Mouse (Mus musculus) liver, embryonic 13.5 days (tissue): ENCODE measurements around the gene H2afz. TPM values are rescaled to one million over a fixed set of nuclear protein-coding genes. Genes with fewer than 3 reads are reported as not detected.

Experiments used
- ATAC-seq: fragments of 200-750 bp; cut with Nextera tagmentation; 2 replicates; pipeline ENCODE4 v1.8.0; 2017; ENCODE audit warnings: low read depth, mild to moderate bottlenecking, moderate number of reproducible peaks, moderate library complexity
- DNase-seq: peaks from one replicate; pipeline ENCODE4 v3.0.0; 2022
- H3K27ac ChIP-seq: fragments of 300-500 bp; sonication (generic); 2 replicates; pipeline ENCODE4 v1.5.1; 2015; ENCODE audit warnings: moderate library complexity, mild to moderate bottlenecking, inconsistent platforms
- H3K27me3 ChIP-seq: fragments of 300-500 bp; sonication (generic); 2 replicates; pipeline ENCODE4 v1.6.1; 2015; ENCODE audit warnings: mild to moderate bottlenecking, inconsistent platforms
- H3K36me3 ChIP-seq: fragments of 300-500 bp; sonication (generic); 2 replicates; pipeline ENCODE4 v1.6.1; 2015; ENCODE audit warnings: mild to moderate bottlenecking, inconsistent platforms
- H3K4me1 ChIP-seq: fragments of 300-500 bp; sonication (generic); replicated peaks from 2 replicates; pipeline ENCODE4 v1.6.1; 2015; ENCODE audit warnings: inconsistent platforms
- H3K4me2 ChIP-seq: fragments of 300-500 bp; sonication (generic); 2 replicates; pipeline ENCODE4 v1.6.1; 2015; ENCODE audit warnings: inconsistent platforms, mild to moderate bottlenecking, moderate library complexity
- H3K4me3 ChIP-seq: fragments of 300-500 bp; sonication (generic); replicated peaks from 2 replicates; pipeline ENCODE4 v1.5.1; 2015; ENCODE audit warnings: mild to moderate bottlenecking, inconsistent platforms
- H3K9ac ChIP-seq: fragments of 300-500 bp; sonication (generic); 2 replicates; pipeline ENCODE4 v1.6.1; 2015; ENCODE audit warnings: mild to moderate bottlenecking, inconsistent platforms
- H3K9me3 ChIP-seq: fragments of 300-500 bp; sonication (generic); replicated peaks from 2 replicates; pipeline ENCODE4 v1.6.1; 2016; ENCODE audit warnings: inconsistent platforms
- WGBS: fragments of 180-500 bp; shearing (Covaris S2); methylation state at CpG from one replicate; pipeline ENCODE4 v1.1.7; 2015; ENCODE audit not compliant: insufficient replicate concordance; 5-methylcytosine and 5-hydroxymethylcytosine counted together
- polyA plus RNA-seq: library from polyadenylated mRNA; unstranded; fragments of >200 nt; fragmentation: Nextera tagmentation; extraction: Ambion mirVana; gene quantifications from 2 replicates; pipeline ENCODE4 v1.2.1, GENCODE M21; 2015

H2afz gene
- 1,513 and 1,730 TPM in 2 replicates for polyA plus RNA-seq

- Histone ChIP-seq H3K9me3 (no peaks in the 10 kb centered on the region), H3K36me3 (peaks cover 13% of the 10 kb centered on the region), H3K27ac (peak within 1 kb of the TSS; percentile 97), H3K4me3 (peak within 1 kb of the TSS; percentile 91), H3K9ac (peak within 1 kb of the TSS; percentile 99), H3K4me2 (peak within 1 kb of the TSS; percentile 77), H3K27me3 (no peaks in the 10 kb centered on the region), H3K4me1 (peaks cover 36% of the 10 kb centered on the region)
- under 1% methylated on average over 104 of the region's 115 CpGs for WGBS
- peak; percentile 98 for DNase-seq
- peak; percentile 87 for ATAC-seq
Observed at GRCm38 (mm10) chr3:137864124-137864987, at the start of gene H2afz. Gene H2afz (plus strand): TSS chr3:137864487.

- no peaks in the 10 kb centered on the region for H3K36me3 ChIP-seq
- ATAC-seq (no peak), DNase-seq (no peak)
- WGBS: 37% methylated on average over 4 of the region's 4 CpGs
- no peak overlapping the region for H3K27ac ChIP-seq
- H3K27me3 ChIP-seq: no peaks in the 10 kb centered on the region
- H3K4me3 ChIP-seq: no peak overlapping the region
- no peaks in the 10 kb centered on the region for H3K9me3 ChIP-seq
- no peaks in the 10 kb centered on the region for H3K4me1 ChIP-seq
- H3K4me2 ChIP-seq: no peak overlapping the region
- H3K9ac ChIP-seq: no peak overlapping the region
Observed at GRCm38 (mm10) chr3:137818713-137819112, 45.6 kb upstream of the H2afz start.

GRCm38 (mm10) chr3:137820688-137821467 is 43.4 kb upstream of the H2afz start:
- H3K4me2 ChIP-seq: no peak overlapping the region
- H3K27me3 ChIP-seq: no peaks in the 10 kb centered on the region
- H3K36me3 ChIP-seq: no peaks in the 10 kb centered on the region
- DNase-seq (no peak), ATAC-seq (no peak)
- no peaks in the 10 kb centered on the region for H3K9me3 ChIP-seq
- WGBS: 49% methylated on average over 6 of the region's 6 CpGs
- no peak overlapping the region for H3K4me3 ChIP-seq
- H3K9ac ChIP-seq: no peak overlapping the region
- H3K4me1 ChIP-seq: no peaks in the 10 kb centered on the region
- no peak overlapping the region for H3K27ac ChIP-seq

GRCm38 (mm10) chr3:137823317-137823716 is 41.0 kb upstream of the H2afz start:
- H3K9me3 ChIP-seq: no peaks in the 10 kb centered on the region
- no peak overlapping the region for H3K27ac ChIP-seq
- DNase-seq (no peak), ATAC-seq (no peak)
- H3K4me2 ChIP-seq: no peak overlapping the region
- no peaks in the 10 kb centered on the region for H3K36me3 ChIP-seq
- no peak overlapping the region for H3K4me3 ChIP-seq
- no peaks in the 10 kb centered on the region for H3K27me3 ChIP-seq
- 52% methylated on average over 3 of the region's 3 CpGs for WGBS
- H3K9ac ChIP-seq: no peak overlapping the region
- H3K4me1 ChIP-seq: no peaks in the 10 kb centered on the region

- Histone ChIP-seq H3K4me3 (no peak overlapping the region), H3K36me3 (no peaks in the 10 kb centered on the region), H3K27ac (no peak overlapping the region), H3K4me1 (no peaks in the 10 kb centered on the region), H3K4me2 (no peak overlapping the region), H3K9ac (no peak overlapping the region), H3K9me3 (no peaks in the 10 kb centered on the region), H3K27me3 (no peaks in the 10 kb centered on the region)
- DNase-seq: no peak
- peak; percentile 55 for ATAC-seq
- WGBS: 15% methylated on average over 11 of the region's 11 CpGs
Observed at GRCm38 (mm10) chr3:137827678-137828077, 36.6 kb upstream of the H2afz start.

- H3K4me2 ChIP-seq: no peak overlapping the region
- H3K9me3 ChIP-seq: no peaks in the 10 kb centered on the region
- no peaks in the 10 kb centered on the region for H3K36me3 ChIP-seq
- H3K27me3 ChIP-seq: no peaks in the 10 kb centered on the region
- DNase-seq: no peak
- no peak for ATAC-seq
- H3K27ac ChIP-seq: no peak overlapping the region
- no peaks in the 10 kb centered on the region for H3K4me1 ChIP-seq
- H3K9ac ChIP-seq: no peak overlapping the region
- WGBS: 48% methylated on average over 2 of the region's 2 CpGs
- H3K4me3 ChIP-seq: no peak overlapping the region
Observed at GRCm38 (mm10) chr3:137831156-137831555, 33.1 kb upstream of the H2afz start.

- H3K9me3 ChIP-seq: no peaks in the 10 kb centered on the region
- ATAC-seq (no peak), DNase-seq (no peak)
- H3K36me3 ChIP-seq: no peaks in the 10 kb centered on the region
- no peak overlapping the region for H3K4me2 ChIP-seq
- H3K27me3 ChIP-seq: no peaks in the 10 kb centered on the region
- H3K4me1 ChIP-seq: no peaks in the 10 kb centered on the region
- H3K9ac ChIP-seq: no peak overlapping the region
- no peak overlapping the region for H3K27ac ChIP-seq
- H3K4me3 ChIP-seq: no peak overlapping the region
Observed at GRCm38 (mm10) chr3:137833128-137833527, 31.2 kb upstream of the H2afz start.

GRCm38 (mm10) chr3:137833698-137834097 is 30.6 kb upstream of the H2afz start:
- Histone ChIP-seq H3K9me3 (no peaks in the 10 kb centered on the region), H3K36me3 (no peaks in the 10 kb centered on the region), H3K4me1 (no peaks in the 10 kb centered on the region), H3K27ac (no peak overlapping the region), H3K4me3 (no peak overlapping the region), H3K9ac (no peak overlapping the region), H3K4me2 (no peak overlapping the region), H3K27me3 (no peaks in the 10 kb centered on the region)
- WGBS: 76% methylated on average over 4 of the region's 4 CpGs
- DNase-seq (no peak), ATAC-seq (no peak)

- Histone ChIP-seq H3K27me3 (no peaks in the 10 kb centered on the region), H3K9ac (no peak overlapping the region), H3K4me3 (no peak overlapping the region), H3K9me3 (no peaks in the 10 kb centered on the region), H3K27ac (no peak overlapping the region), H3K4me2 (no peak overlapping the region), H3K4me1 (no peaks in the 10 kb centered on the region), H3K36me3 (no peaks in the 10 kb centered on the region)
- no peak for DNase-seq
- no peak for ATAC-seq
- 70% methylated on average over 1 of the region's 1 CpGs for WGBS
Observed at GRCm38 (mm10) chr3:137836543-137836942, 27.7 kb upstream of the H2afz start.

GRCm38 (mm10) chr3:137838160-137838559 is 26.1 kb upstream of the H2afz start:
- Histone ChIP-seq H3K4me2 (no peak overlapping the region), H3K36me3 (no peaks in the 10 kb centered on the region)
- no peak for ATAC-seq

GRCm38 (mm10) chr3:137842944-137843343 is 21.3 kb upstream of the H2afz start:
- H3K9ac ChIP-seq: no peak overlapping the region
- H3K4me1 ChIP-seq: peaks cover 22% of the 10 kb centered on the region
- H3K27ac ChIP-seq: no peak overlapping the region
- H3K36me3 ChIP-seq: no peaks in the 10 kb centered on the region
- whole genome bisulfite sequencing: 84% methylated on average over 1 of the region's 1 CpGs
- H3K9me3 ChIP-seq: no peaks in the 10 kb centered on the region
- no peak overlapping the region for H3K4me2 ChIP-seq
- no peak overlapping the region for H3K4me3 ChIP-seq
- H3K27me3 ChIP-seq: no peaks in the 10 kb centered on the region
- ATAC-seq: peak; percentile 70
- DNase-seq: no peak

More at GRCm38 (mm10) chr3:137838160-137838559, 26.1 kb upstream of the H2afz start:
- Histone ChIP-seq H3K4me3 (no peak overlapping the region), H3K4me1 (peaks cover 4% of the 10 kb centered on the region; the same call in 1 of the 2 replicates), H3K9ac (no peak overlapping the region), H3K27ac (no peak overlapping the region), H3K27me3 (no peaks in the 10 kb centered on the region), H3K9me3 (no peaks in the 10 kb centered on the region)
- no peak for DNase-seq
